Comparison of ENCODE assay signal across 8 mouse cellular contexts in genomic region chr9:61277369-61278215, GRCm38 (mm10).
DNase-seq lines count a peak whose midpoint lies in the region; ATAC-seq and TF ChIP-seq lines count a peak whose summit lies in the region.

No protein-coding gene starts in this region.

- no peaks in the 10 kb centered on the region for H3K9me3 ChIP-seq in heart, embryonic 12.5 days (replicated peaks)
- H3K9me3 ChIP-seq in kidney, postnatal 0 days (replicated peaks; ENCODE audit: low read length), result no peaks in the 10 kb centered on the region
- no peaks in the 10 kb centered on the region for H3K9me3 ChIP-seq in liver, embryonic 11.5 days (ENCODE audit: control insufficient read depth, low read length)
- no peaks in the 10 kb centered on the region for H3K9me3 ChIP-seq in stomach, embryonic 16.5 days (replicated peaks; ENCODE audit: control insufficient read depth, low read length)

- H3K4me1 ChIP-seq in heart, embryonic 12.5 days (replicated peaks), result peaks cover 23% of the 10 kb centered on the region
- H3K4me1 ChIP-seq in kidney, postnatal 0 days (replicated peaks; ENCODE audit: insufficient read depth, low read length), result peaks cover 16% of the 10 kb centered on the region
- H3K4me1 ChIP-seq in liver, embryonic 11.5 days (replicated peaks; ENCODE audit: control insufficient read depth, insufficient read depth, low read length), result peaks cover 14% of the 10 kb centered on the region
- H3K4me1 ChIP-seq in stomach, embryonic 16.5 days (ENCODE audit: control insufficient read depth, insufficient read depth, low read length), result peaks cover 13% of the 10 kb centered on the region

- intact Hi-C loops in gastrocnemius, adult 2 months (cut with DNase I), result loop anchor here (5.0 kb wide), 1 partner anchor 230 kb away; no protein-coding TSS in a partner anchor
- intact Hi-C loops in gastrocnemius, postnatal 14 days (cut with DNase I; ENCODE audit: low total_unique reads), result no loop called here

- H3K79me2 ChIP-seq in myocyte (ENCODE audit: control insufficient read depth, insufficient read depth), result no peaks in the 10 kb centered on the region

- H3ac ChIP-seq in myocyte (ENCODE audit: control insufficient read depth, insufficient read length), result no peak overlapping the region

- peak overlapping the region; percentile 64 for H3K4me2 ChIP-seq in heart, embryonic 12.5 days
- H3K4me2 ChIP-seq in kidney, postnatal 0 days (ENCODE audit: low read length), result peak overlapping the region; percentile 39
- H3K4me2 ChIP-seq in liver, embryonic 11.5 days, result peak overlapping the region; percentile 49
- peak overlapping the region; percentile 25 for H3K4me2 ChIP-seq in myocyte (ENCODE audit: low read depth)
- peak overlapping the region; percentile 33 for H3K4me2 ChIP-seq in stomach, embryonic 16.5 days (ENCODE audit: low read depth, low read length)

- TF ChIP-seq CTCF in gastrocnemius, adult 2 months (IDR thresholded peaks at IDR 0.05), result peak; percentile 70
- TF ChIP-seq CTCF in kidney, postnatal 0 days (IDR thresholded peaks at IDR 0.05; ENCODE audit: low read depth), result peak; percentile 78

- peak overlapping the region; percentile 16; the same call in 1 of the 2 replicates for H3K9ac ChIP-seq in heart, embryonic 12.5 days
- H3K9ac ChIP-seq in kidney, postnatal 0 days (ENCODE audit: low read depth, low read length), result no peak overlapping the region
- H3K9ac ChIP-seq in liver, embryonic 11.5 days (ENCODE audit: low read depth, low read length), result no peak overlapping the region
- H3K9ac ChIP-seq in stomach, embryonic 16.5 days (ENCODE audit: low read length), result no peak overlapping the region

- H3K27me3 ChIP-seq in heart, embryonic 12.5 days (replicated peaks), result peaks cover 73% of the 10 kb centered on the region
- no peaks in the 10 kb centered on the region for H3K27me3 ChIP-seq in kidney, postnatal 0 days (ENCODE audit: insufficient read depth, low read length)
- H3K27me3 ChIP-seq in liver, embryonic 11.5 days (replicated peaks; ENCODE audit: control insufficient read depth, insufficient read depth, low read length), result peaks cover 32% of the 10 kb centered on the region
- H3K27me3 ChIP-seq in myocyte (ENCODE audit: control insufficient read depth, insufficient read depth, insufficient read length), result peaks cover 4% of the 10 kb centered on the region
- no peaks in the 10 kb centered on the region for H3K27me3 ChIP-seq in stomach, embryonic 16.5 days (ENCODE audit: control insufficient read depth, insufficient read depth, low read length)

- no peak for ATAC-seq in heart, embryonic 12.5 days (ENCODE audit: insufficient number of reproducible peaks, low FRiP score)
- 0 out of 2 replicates have a peak, but pooled peaks have one; percentile 62 for ATAC-seq in kidney, postnatal 0 days (replicated peaks; ENCODE audit: low FRiP score, low read depth)
- ATAC-seq in liver, embryonic 11.5 days (replicated peaks; ENCODE audit: low FRiP score), result no peak
- ATAC-seq in stomach, embryonic 16.5 days (ENCODE audit: insufficient read depth, low FRiP score), result peak; percentile 42; the same call in 1 of the 2 replicates

- H3K36me3 ChIP-seq in heart, embryonic 12.5 days, result no peaks in the 10 kb centered on the region
- no peaks in the 10 kb centered on the region for H3K36me3 ChIP-seq in kidney, postnatal 0 days (ENCODE audit: insufficient read depth, low read length)
- H3K36me3 ChIP-seq in liver, embryonic 11.5 days (ENCODE audit: control insufficient read depth, insufficient read depth, low read length), result no peaks in the 10 kb centered on the region
- H3K36me3 ChIP-seq in myocyte (ENCODE audit: control insufficient read depth, insufficient read depth), result no peaks in the 10 kb centered on the region
- H3K36me3 ChIP-seq in stomach, embryonic 16.5 days (ENCODE audit: control insufficient read depth, insufficient read depth, low read length), result no peaks in the 10 kb centered on the region

- no peak for TF ChIP-seq POLR2A in myocyte (IDR thresholded peaks at IDR 0.05; ENCODE audit: insufficient read length, low read depth)

- H3K27ac ChIP-seq in gastrocnemius, adult 2 months, result no peak overlapping the region
- H3K27ac ChIP-seq in heart, embryonic 12.5 days (ENCODE audit: poor library complexity, severe bottlenecking), result no peak overlapping the region
- H3K27ac ChIP-seq in kidney, postnatal 0 days, result no peak overlapping the region
- no peak overlapping the region for H3K27ac ChIP-seq in liver, embryonic 11.5 days (ENCODE audit: low read depth, low read length)
- no peak overlapping the region for H3K27ac ChIP-seq in stomach, embryonic 16.5 days (ENCODE audit: low read length)

- WGBS in heart, embryonic 12.5 days, result 8% methylated on average over 21 of the region's 21 CpGs
- 10% methylated on average over 21 of the region's 21 CpGs for WGBS in kidney, postnatal 0 days
- WGBS in liver, embryonic 11.5 days, result 12% methylated on average over 21 of the region's 21 CpGs
- WGBS in stomach, embryonic 16.5 days, result 15% methylated on average over 21 of the region's 21 CpGs

- H3K4me3 ChIP-seq in gastrocnemius, adult 2 months, result peak overlapping the region; percentile 55
- peak overlapping the region; percentile 26; the same call in 1 of the 2 replicates for H3K4me3 ChIP-seq in heart, embryonic 12.5 days
- 0 out of 2 replicates have a peak overlapping the region, but pooled peaks have one; percentile 1 for H3K4me3 ChIP-seq in kidney, postnatal 0 days (replicated peaks; ENCODE audit: low read depth, low read length)
- H3K4me3 ChIP-seq in liver, embryonic 11.5 days (ENCODE audit: low read depth, low read length), result no peak overlapping the region
- no peak overlapping the region for H3K4me3 ChIP-seq in myocyte
- peak overlapping the region; percentile 2; the same call in 1 of the 2 replicates for H3K4me3 ChIP-seq in stomach, embryonic 16.5 days (replicated peaks; ENCODE audit: low read length)

- DNase-seq in gastrocnemius, adult 2 months, result no peak
- no peak for DNase-seq in gastrocnemius, postnatal 14 days
- DNase-seq in embryo, embryonic 11 days, result peak; percentile 77
- DNase-seq in kidney, postnatal 0 days (ENCODE audit: low spot score), result peak; percentile 89
- no peak for DNase-seq in liver, embryonic 11.5 days (ENCODE audit: low spot score)

TF ChIP-seq in myocyte, 11 proteins besides CTCF, POLR2A, EP300 and RAD21:
- no peak for TF ChIP-seq MAX (IDR thresholded peaks at IDR 0.05; ENCODE audit: low read depth)
TF ChIP-seq in myocyte: peak in this region for 0.

Comparison
In these comparisons a context has a peak if more than half of its experiments do, and no peak if none do; other contexts are left out.
1. DNase-seq: peak in embryo, embryonic 11 days (single experiment) and kidney, postnatal 0 days (single experiment); none in gastrocnemius, adult 2 months (single experiment), gastrocnemius, postnatal 14 days (single experiment) and liver, embryonic 11.5 days (single experiment).
2. H3K4me3 ChIP-seq: peak in gastrocnemius, adult 2 months (single experiment), heart, embryonic 12.5 days (single experiment), kidney, postnatal 0 days (single experiment) and stomach, embryonic 16.5 days (single experiment); none in liver, embryonic 11.5 days (single experiment) and myocyte (single experiment).
3. ATAC-seq: peak in kidney, postnatal 0 days (single experiment) and stomach, embryonic 16.5 days (single experiment); none in heart, embryonic 12.5 days (single experiment) and liver, embryonic 11.5 days (single experiment).
4. Peak in every context shown above with its lines, with median percentiles within 50 percentile points of each other: H3K4me2 ChIP-seq.